Mouse (Mus musculus) stomach, postnatal 0 days (tissue): ENCODE measurements around the gene Galr2. TPM values are rescaled to one million over a fixed set of nuclear protein-coding genes. Genes with fewer than 3 reads are reported as not detected.

ENCODE experiments used
- ATAC-seq: fragments of 200-750 bp; cut with Nextera tagmentation; 2 replicates; pipeline ENCODE4 v1.8.0; 2017; ENCODE audit not compliant: low FRiP score, low TSS enrichment
- DNase-seq: peaks from one replicate; pipeline ENCODE4 v3.0.0-alpha.2; 2016; ENCODE audit warnings: low spot score
- H3K27ac ChIP-seq: fragments of 300-500 bp; sonication (generic); replicated peaks from 2 replicates; pipeline ENCODE4 v1.5.1; 2014; ENCODE audit warnings: mild to moderate bottlenecking, control low read depth
- H3K27me3 ChIP-seq: fragments of 300-500 bp; sonication (generic); 2 replicates; pipeline ENCODE4 v1.6.1; 2014; ENCODE audit warnings: low read length; ENCODE audit not compliant: control insufficient read depth, insufficient read depth
- H3K36me3 ChIP-seq: fragments of 300-500 bp; sonication (generic); 2 replicates; pipeline ENCODE4 v1.6.1; 2014; ENCODE audit warnings: low read length, mixed read lengths; ENCODE audit not compliant: control insufficient read depth, insufficient read depth
- H3K4me1 ChIP-seq: fragments of 300-500 bp; sonication (generic); replicated peaks from 2 replicates; pipeline ENCODE4 v1.6.1; 2014; ENCODE audit warnings: antibody characterized with exemption; ENCODE audit not compliant: control insufficient read depth, insufficient read depth
- H3K4me2 ChIP-seq: fragments of 300-500 bp; sonication (generic); replicated peaks from 2 replicates; pipeline ENCODE4 v1.6.1; 2014; ENCODE audit warnings: low read depth, mild to moderate bottlenecking, control low read depth, moderate library complexity
- H3K4me3 ChIP-seq: fragments of 300-500 bp; sonication (generic); 2 replicates; pipeline ENCODE4 v1.5.1; 2014; ENCODE audit warnings: low read depth, low read length, control low read depth
- H3K9ac ChIP-seq: fragments of 300-500 bp; sonication (generic); 2 replicates; pipeline ENCODE4 v1.6.1; 2014; ENCODE audit warnings: mild to moderate bottlenecking, low read length, control low read depth, mixed read lengths
- H3K9me3 ChIP-seq: fragments of 300-500 bp; sonication (generic); 2 replicates; pipeline ENCODE4 v1.6.1; 2016; ENCODE audit warnings: low read length; ENCODE audit not compliant: control insufficient read depth
- CTCF ChIP-seq: IDR thresholded peaks from 2 replicates; pipeline ENCODE4 v1.5.1; 2016; ENCODE audit warnings: antibody characterized with exemption, low read depth, mild to moderate bottlenecking, moderate library complexity
- EP300 ChIP-seq: optimal IDR thresholded peaks from 2 replicates; pipeline ENCODE3; 2016; ENCODE audit warnings: antibody characterized with exemption
- WGBS: fragments of 180-500 bp; shearing (Covaris S2); extraction: QIAGEN DNeasy Blood & Tissue Kit; methylation state at CpG from one replicate; pipeline ENCODE4 v1.1.7; 2014; 5-methylcytosine and 5-hydroxymethylcytosine counted together
- polyA plus RNA-seq: library from polyadenylated mRNA; unstranded; fragments of >200 nt; fragmentation: Nextera tagmentation; extraction: Ambion mirVana; gene quantifications from 2 replicates; pipeline ENCODE4 v1.2.1, GENCODE M21; 2015

The Galr2 gene
- polyA plus RNA-seq: 0.68 and 0.76 TPM in 2 replicates

- H3K27me3 ChIP-seq: peaks cover 13% of the 10 kb centered on the region; the same call in 1 of the 2 replicates
Measured at GRCm38 (mm10) chr11:116280751-116281663, at the start of gene Galr2. TSS of gene Galr2 (plus strand) at chr11:116280939.

GRCm38 (mm10) chr11:116232427-116232826 is 48.3 kb upstream of the Galr2 start:
- no peak overlapping the region for H3K27ac ChIP-seq
- H3K9me3 ChIP-seq: no peaks in the 10 kb centered on the region
- no peak for DNase-seq
- no peak for ATAC-seq
- TF ChIP-seq EP300 (no peak), CTCF (no peak)
- H3K4me1 ChIP-seq: no peaks in the 10 kb centered on the region
- H3K4me3 ChIP-seq: no peak overlapping the region
- H3K27me3 ChIP-seq: no peaks in the 10 kb centered on the region
- no peak overlapping the region for H3K4me2 ChIP-seq
- no peaks in the 10 kb centered on the region for H3K36me3 ChIP-seq
- WGBS: 52% methylated on average over 16 of the region's 17 CpGs
- no peak overlapping the region for H3K9ac ChIP-seq

More at GRCm38 (mm10) chr11:116280751-116281663, at the start of gene Galr2:
- TF ChIP-seq EP300 (no peak), CTCF (peak; percentile 34; the same call in 1 of the 2 replicates)
- Histone ChIP-seq H3K36me3 (no peaks in the 10 kb centered on the region), H3K9ac (peak within 1 kb of the TSS; percentile 23; the same call in 1 of the 2 replicates), H3K9me3 (no peaks in the 10 kb centered on the region), H3K4me1 (no peaks in the 10 kb centered on the region), H3K4me3 (peak within 1 kb of the TSS; percentile 37), H3K27ac (no peak within 1 kb of the TSS), H3K4me2 (peak within 1 kb of the TSS; percentile 55)
- no peak for DNase-seq
- 7% methylated on average over 48 of the region's 48 CpGs for WGBS
- ATAC-seq: peak; percentile 25

- Histone ChIP-seq H3K36me3 (no peaks in the 10 kb centered on the region), H3K4me2 (no peak overlapping the region; the same call in 1 of the 2 replicates), H3K9ac (no peak overlapping the region), H3K4me3 (no peak overlapping the region), H3K4me1 (no peaks in the 10 kb centered on the region), H3K27me3 (no peaks in the 10 kb centered on the region), H3K9me3 (no peaks in the 10 kb centered on the region), H3K27ac (no peak overlapping the region)
- ATAC-seq (no peak), DNase-seq (no peak)
- TF ChIP-seq EP300 (no peak), CTCF (no peak)
- 87% methylated on average over 8 of the region's 8 CpGs for WGBS
Measured at GRCm38 (mm10) chr11:116234901-116235300, 45.8 kb upstream of the Galr2 start.

- TF ChIP-seq EP300 (peak; percentile 82), CTCF (no peak)
- ATAC-seq (peak; percentile 96), DNase-seq (peak; percentile 98)
- Histone ChIP-seq H3K27ac (peak within 1 kb of the TSS; percentile 83), H3K9me3 (no peaks in the 10 kb centered on the region), H3K36me3 (no peaks in the 10 kb centered on the region), H3K27me3 (no peaks in the 10 kb centered on the region), H3K9ac (peak within 1 kb of the TSS; percentile 64), H3K4me2 (peak within 1 kb of the TSS; percentile 57), H3K4me3 (peak within 1 kb of the TSS; percentile 42), H3K4me1 (no peaks in the 10 kb centered on the region)
- 8% methylated on average over 31 of the region's 31 CpGs for WGBS
Measured at GRCm38 (mm10) chr11:116237742-116238395, 42.9 kb upstream of the Galr2 start, which contains the start of gene Evpl. TSS of gene Evpl (minus strand) at chr11:116238077.

GRCm38 (mm10) chr11:116239797-116240196 is 40.9 kb upstream of the Galr2 start:
- Histone ChIP-seq H3K27me3 (no peaks in the 10 kb centered on the region), H3K4me3 (no peak overlapping the region), H3K4me1 (no peaks in the 10 kb centered on the region), H3K36me3 (peaks cover 4% of the 10 kb centered on the region; the same call in 1 of the 2 replicates), H3K4me2 (no peak overlapping the region), H3K9ac (no peak overlapping the region), H3K27ac (no peak overlapping the region), H3K9me3 (no peaks in the 10 kb centered on the region)
- WGBS: 54% methylated on average over 7 of the region's 7 CpGs
- ATAC-seq: no peak
- no peak for TF ChIP-seq EP300
- no peak for TF ChIP-seq CTCF
- DNase-seq: no peak
